Mouse (Mus musculus): ENCODE measurements around the gene Meis3.

DNA sequence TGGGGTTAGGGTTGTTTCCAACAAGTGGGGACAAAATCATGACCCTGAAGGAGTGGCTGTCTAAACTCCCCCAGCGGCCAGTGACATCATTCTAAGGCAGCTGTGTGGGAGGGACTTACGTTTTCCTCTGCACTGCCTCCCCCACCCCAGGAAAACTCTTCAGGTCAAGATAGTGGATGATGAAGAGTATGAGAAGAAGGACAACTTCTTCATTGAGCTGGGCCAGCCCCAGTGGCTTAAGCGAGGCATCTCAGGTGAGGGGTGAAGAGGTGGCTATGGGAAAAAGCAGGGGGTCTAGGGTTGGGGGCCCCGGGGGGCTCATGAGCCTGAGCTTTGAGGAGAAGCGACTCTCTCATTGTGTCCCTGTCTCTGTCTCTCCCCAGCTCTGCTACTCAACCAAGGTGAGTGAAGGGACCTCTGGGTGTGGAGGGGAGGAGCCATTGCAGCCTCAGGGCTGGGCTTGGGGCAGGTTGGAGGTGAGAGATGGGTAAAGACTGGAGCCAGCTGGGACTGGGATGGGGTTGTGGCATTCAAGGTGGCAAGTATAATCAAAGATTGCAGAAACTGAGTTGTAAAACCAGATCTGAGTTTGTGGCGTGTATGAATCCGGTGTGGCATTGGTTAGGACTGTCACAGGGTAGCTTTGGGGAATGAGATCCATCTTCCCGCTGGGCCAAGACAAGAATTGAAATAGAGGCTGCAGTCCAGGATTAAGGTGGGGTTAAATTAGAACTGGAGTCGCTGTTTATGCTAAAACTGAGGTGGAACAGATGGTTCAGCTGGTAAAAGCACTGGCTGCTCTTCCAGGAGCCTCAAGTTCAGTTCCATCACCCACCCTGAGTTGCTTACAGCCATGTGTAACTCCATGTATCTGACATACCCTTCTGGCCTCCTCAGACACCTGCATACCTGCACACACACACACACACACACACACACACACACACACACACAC is 24.4 kb upstream of the Meis3 start:
- TF ChIP-seq CTCF (IDR thresholded peaks at IDR 0.05; ENCODE audit: borderline replicate concordance, insufficient read depth, low read length) (no peak), POLR2A (IDR thresholded peaks at IDR 0.05; ENCODE audit: low read depth, low read length) (no peak)

Data from embryonic fibroblast, embryonic 13.5 days (primary cell).